Mouse (Mus musculus): Measurements from ENCODE around the gene Wasf1.

Gene Wasf1

DNA sequence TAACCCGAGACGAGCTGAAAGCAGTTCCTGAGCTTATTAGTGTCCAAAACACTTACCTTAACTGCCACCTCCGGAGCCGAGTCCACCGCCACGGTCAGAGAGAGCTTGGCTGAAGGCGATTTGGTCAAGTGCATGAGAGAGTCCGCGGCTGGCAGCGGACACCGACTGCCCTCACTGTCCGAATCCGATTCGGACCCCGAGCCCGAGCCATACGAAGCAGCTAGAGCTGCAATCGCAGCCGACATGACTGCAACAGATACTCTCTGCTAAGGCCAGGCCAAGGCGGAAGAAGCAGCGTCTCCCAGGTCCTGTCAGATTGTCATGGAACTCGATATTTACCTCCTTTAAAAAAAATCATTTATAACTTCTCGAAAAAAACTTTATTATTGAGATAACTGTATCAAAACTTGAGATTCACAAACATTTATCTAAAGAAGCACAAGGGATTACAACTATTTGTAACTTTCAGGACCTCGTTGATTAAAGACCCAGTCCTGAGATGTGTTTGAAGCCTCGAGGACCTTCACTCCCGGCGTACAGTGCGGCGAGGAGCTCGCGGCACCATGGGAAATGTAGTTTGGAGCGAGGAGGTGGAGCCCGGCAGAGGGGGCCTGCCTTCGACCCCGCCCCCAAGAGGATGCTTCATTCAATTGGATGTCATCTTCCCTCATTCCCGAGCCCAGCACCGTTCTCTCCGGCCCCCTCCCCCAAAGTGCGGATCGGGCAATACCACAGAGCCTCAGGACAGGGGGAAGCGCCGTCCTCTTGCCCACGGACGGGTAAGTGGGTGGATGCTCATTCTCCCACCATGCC, at the start of gene Wasf1, which contains the start of gene Cdc40:
Wasf1 (plus strand) TSS at position 645 of the 813 bp plus-strand sequence.
Cdc40 (minus strand) TSS at position 481 of the 813 bp plus-strand sequence.
- DNase-seq (ENCODE audit: low spot score) = peak; percentile 95

DNA sequence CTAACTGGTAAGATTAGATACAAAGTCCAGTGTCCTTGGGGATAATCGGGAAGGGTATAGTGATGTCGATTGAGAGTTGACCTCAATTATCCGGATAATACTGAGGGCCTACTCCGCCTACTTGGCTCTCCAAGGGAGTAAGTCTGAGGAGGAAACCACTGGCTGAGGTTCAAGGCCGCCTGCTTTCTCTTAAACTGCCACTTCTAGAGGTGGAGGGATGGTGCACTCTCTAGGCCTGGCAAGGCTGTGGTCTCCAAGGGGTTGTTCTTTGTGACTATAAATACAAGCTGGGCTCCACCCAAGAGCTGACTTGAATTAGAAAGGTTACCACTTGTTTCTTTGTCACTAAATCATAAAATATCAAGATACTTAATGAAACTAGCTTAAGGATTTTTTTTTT, 43.2 kb upstream of the Wasf1 start:
- DNase-seq (ENCODE audit: low spot score) = no peak

- no peak for DNase-seq (ENCODE audit: low spot score)
Measured at GRCm38 (mm10) chr10:40843841-40844240, 39.4 kb upstream of the Wasf1 start.

DNA sequence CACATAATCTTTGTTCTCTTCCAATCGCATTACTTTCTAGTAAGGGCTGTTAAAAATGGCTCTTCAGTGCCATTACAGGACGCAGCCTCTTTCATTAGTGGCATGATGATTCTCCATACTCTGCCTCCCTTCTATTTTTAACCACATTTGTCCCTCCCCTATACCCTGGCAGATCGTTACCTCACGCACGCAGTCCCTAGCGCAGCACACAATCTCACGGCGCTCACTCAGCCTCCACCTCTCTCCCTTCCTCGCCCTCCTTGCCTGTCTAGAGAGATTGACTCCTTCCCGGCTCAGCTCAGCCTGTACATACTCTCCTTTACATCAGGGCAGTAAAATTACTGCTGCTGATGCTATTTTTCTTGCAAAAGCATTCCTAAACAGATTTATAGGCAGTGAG, 38.7 kb upstream of the Wasf1 start:
- no peak for DNase-seq (ENCODE audit: low spot score)

- no peak for DNase-seq (ENCODE audit: low spot score)
Measured at GRCm38 (mm10) chr10:40845626-40846025, 37.6 kb upstream of the Wasf1 start.

- no peak for DNase-seq (ENCODE audit: low spot score)
Measured at GRCm38 (mm10) chr10:40847176-40847874, 36.0 kb upstream of the Wasf1 start.

DNA sequence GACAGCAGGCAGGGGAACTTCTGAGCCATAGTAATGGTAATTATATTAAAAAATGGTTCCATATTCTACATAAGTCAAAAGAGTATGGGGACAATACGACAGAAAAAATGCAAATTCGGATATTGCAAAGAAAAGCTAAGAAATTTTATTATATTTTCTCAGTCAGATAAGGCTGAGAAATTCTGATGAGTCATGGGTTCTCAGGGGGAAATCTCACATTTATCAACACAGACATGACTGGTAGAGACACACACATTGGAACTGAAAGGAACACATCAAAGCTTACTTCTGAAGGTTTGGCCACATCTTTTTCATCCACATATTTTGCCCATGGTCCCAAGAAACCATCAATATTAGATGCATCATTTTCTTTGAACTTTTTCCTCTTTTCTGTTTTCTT, 32.6 kb upstream of the Wasf1 start:
- DNase-seq (ENCODE audit: low spot score) = no peak

DNA sequence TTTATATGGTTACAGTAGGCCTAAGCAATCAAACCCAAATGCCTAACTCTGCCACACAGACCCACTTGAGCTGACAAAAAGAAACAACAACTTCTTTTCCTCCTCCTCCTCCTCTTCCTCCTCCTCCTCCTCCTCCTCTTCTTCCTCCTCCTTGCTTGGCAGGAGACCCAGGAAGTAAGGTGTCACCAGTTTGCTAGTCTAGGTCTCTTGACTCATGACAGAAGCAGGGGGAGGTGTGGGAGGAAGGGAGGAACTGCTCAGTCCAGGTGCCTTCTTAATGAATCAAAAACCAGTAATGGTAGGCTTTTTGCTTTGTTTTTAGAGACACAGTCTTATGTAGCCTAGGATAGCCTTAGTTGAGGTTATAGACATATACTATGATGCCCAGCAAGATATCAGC, 32.1 kb upstream of the Wasf1 start:
- DNase-seq (ENCODE audit: low spot score) = no peak

DNA sequence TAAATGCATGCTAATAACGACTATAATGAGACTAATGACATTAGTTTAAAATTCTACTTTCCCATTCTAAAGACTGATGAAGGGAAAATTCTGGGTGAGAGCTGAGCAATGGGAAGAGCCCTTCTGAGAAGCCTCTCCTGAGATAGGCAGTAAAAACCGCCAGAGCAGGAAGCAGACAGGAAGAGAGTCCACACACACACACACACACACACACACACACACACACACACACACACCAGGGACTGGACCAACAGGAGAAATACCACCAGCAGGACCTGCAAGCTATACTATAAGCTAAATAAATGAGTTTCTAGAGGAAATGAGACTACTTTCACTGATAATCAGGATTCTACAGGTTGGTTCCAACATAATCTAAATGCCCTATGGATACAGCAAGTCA, 27.7 kb upstream of the Wasf1 start:
- DNase-seq (ENCODE audit: low spot score) = no peak

- no peak for DNase-seq (ENCODE audit: low spot score)
Measured at GRCm38 (mm10) chr10:40856703-40857102, 26.6 kb upstream of the Wasf1 start.

DNA sequence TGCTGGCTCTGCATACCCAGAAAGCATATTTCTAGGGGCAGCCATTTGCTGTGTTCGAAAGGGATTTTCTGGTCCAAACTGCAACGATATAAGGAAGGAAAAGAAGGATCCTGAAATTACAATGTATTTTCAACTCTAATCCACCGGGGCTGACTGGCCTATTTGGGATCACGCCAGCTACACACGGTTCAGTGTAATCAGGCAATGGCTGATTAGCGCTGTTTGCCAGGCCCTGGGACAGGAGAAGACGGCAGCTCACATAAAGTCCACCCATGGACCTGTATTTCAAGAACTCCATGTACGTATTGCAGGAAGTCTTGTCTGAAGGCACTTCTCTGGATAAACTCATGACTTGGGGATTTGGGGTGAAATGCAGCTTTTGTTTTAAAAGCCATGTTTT, 25.7 kb upstream of the Wasf1 start:
- DNase-seq (ENCODE audit: low spot score) = no peak

DNA sequence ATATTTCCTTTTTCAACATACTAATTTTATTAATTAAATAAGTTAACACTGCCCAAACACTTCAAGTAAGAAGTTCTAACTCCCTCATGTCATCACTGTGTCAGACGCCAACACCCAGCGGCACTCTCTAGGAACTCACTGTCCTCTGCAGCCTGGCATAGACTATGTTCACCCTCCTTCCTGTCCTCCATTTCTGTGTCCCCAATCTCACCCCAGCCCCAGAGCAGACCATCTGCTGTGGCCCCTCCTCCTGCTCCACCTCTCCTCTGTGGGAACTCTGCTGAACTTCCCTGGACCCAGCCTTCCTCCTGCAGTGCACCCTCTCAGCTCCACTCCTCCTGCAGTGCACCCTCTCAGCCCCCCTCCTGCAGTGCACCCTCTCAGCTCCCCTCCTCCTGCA, 15.2 kb upstream of the Wasf1 start:
- DNase-seq (ENCODE audit: low spot score) = no peak

GRCm38 (mm10) chr10:40871301-40871700, 12.0 kb upstream of the Wasf1 start:
- peak; percentile 44 for DNase-seq (ENCODE audit: low spot score)

GRCm38 (mm10) chr10:40872052-40872451, 11.2 kb upstream of the Wasf1 start:
- DNase-seq (ENCODE audit: low spot score) = no peak

DNA sequence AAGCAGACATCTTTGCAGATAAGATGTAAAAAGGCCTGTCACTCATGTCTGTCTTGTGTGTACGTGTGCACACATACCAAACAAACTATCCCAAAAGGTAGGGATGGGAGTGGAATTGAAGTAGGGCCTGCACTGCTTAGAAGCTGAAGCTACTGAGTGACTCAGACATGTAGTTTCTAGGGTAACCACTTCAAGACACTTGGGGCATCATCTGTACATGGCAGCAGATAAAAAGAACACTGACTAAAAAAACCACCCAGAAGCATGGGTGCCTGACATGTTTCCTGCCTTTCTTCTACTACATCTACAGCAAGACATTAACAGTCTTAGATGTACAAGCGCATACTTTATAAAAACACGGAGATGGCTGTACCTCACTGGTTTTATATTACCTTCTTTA, 5.0 kb upstream of the Wasf1 start:
- DNase-seq (ENCODE audit: low spot score) = no peak

DNA sequence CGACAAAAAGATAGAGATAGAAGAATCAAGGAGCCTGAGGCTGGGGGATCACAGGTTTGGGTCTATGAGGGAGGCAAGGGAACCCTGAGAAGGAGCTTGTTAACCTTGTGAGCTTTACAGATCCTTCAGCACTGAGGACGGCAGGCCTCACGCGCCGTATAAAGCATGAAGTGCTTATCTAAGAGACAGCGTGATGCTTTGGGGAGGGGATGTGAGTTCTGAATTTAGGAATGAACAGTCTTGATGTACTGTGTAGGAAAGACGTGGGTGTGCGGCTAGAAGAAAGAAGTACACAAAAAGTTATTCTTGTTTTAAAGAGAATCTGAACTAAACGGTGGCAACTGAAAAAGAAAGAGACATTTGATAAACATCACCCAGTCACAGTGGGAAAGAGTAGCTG, 3.3 kb upstream of the Wasf1 start:
- no peak for DNase-seq (ENCODE audit: low spot score)

DNA sequence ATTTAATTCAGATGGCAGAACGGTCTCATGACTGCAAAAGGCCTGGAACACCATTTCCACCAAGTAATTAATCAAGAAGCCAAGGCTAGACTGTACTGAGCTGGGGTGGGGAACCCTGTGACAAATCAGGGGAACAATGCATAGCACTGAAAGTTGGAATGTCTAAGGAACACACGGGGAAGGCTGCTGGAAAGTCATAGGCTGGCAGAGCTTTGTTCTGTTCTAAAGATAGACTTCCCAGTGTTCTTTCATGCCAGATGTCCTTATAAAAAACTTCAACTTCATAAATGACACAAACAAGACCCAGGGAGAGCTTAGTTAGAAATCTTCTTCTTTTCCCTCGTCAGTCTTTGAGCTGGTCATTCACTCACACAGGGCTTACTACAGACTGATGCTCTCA, 2.0 kb upstream of the Wasf1 start:
- DNase-seq (ENCODE audit: low spot score) = no peak

DNA sequence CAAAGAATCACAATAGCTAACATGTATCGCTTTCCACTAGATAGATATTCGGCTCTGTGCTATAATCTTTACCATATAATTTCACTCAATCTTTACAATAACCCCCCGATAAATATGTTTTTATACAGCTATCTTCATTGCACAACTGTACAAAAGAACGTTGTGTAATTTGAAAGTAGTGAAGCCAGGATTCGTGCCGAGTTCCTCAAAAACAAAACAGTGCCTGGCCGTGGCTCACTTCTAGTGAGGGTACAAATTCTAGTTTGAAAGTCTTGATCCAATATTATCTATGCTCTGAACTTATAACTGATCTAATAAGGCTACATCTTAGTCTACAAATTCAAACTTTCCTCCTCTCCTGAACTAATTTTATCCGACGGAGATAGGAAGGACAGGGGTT, 942 bp upstream of the Wasf1 start:
- DNase-seq (ENCODE audit: low spot score) = no peak

- no peak for DNase-seq (ENCODE audit: low spot score)
Measured at GRCm38 (mm10) chr10:40883644-40884278, 486 bp downstream of the Wasf1 start.

- DNase-seq (ENCODE audit: low spot score) = no peak
Measured at GRCm38 (mm10) chr10:40884279-40884806, 1.1 kb downstream of the Wasf1 start.

DNA sequence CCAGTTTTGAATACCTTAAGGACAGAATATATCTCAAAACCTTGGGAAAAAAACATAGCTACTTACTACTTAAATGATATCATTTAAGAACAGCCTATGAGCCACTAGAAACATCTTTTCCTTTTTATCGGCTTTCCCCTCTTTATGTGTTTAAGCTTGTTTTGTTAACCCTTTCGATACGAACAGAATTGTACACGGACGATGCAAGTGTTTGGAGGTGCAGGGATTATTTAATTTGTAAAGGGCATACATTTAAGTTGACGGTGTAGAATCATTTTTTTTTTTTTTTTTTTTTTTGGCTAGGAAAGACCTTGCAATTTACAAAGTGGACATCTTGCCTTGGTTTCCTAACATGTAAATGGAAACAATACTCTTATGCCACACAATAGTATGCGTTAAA, 2.2 kb downstream of the Wasf1 start:
- no peak for DNase-seq (ENCODE audit: low spot score)

DNA sequence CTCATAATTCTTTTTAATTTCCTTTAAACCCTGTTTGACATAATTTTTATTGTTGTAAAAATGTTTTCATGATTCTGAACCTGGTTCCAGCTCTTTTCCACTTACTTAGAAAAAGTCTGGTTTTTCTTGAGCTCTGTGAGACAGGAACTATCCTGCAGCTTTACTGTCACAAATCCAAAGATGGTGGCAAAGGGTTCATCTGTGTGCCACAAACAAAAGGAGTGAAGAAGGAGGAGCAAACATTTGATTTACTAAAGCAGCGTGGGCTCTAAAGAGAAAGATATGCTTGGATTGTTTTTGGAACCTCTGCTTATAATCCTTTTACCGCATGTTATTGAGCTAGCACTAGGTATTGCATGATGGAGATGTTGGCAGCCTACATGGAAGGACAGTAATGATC, 4.0 kb downstream of the Wasf1 start:
- no peak for DNase-seq (ENCODE audit: low spot score)

- no peak for DNase-seq (ENCODE audit: low spot score)
Measured at GRCm38 (mm10) chr10:40889146-40889545, 5.9 kb downstream of the Wasf1 start.
